Mouse (Mus musculus): ENCODE data around the gene Ttc7b. TPM values are rescaled to one million over a fixed set of nuclear protein-coding genes. Genes with fewer than 3 reads are reported as not detected.
A peak's percentile ranks its signal among the peaks of the same experiment; 100 is the strongest.

The Ttc7b gene
- polyA plus RNA-seq, 1 experiment from 2014 or later, result 8.5 TPM

DNA sequence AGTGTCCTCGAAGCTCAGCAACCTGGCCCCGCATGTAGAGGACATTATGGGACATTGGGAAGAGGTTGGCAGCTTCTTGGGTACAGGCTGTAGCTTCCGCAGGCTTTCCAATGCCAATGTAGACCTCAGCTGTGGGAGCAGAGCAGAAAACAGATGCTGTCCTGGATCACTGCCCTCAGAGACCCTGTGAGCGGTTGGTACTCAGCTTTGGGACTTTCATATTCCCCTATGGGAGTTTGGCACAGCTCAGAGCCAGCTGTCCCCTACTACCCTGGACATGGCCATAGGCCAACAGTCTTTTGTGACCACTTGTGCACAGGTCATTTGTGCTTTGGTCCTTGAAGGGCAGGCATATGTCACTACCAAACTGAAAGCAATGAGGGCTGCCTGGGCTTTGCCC, 195.0 kb downstream of the Ttc7b start:
- no peak overlapping the region for H3K27ac ChIP-seq (replicated peaks; ENCODE audit: low read depth, low read length)
- H3K4me1 ChIP-seq (ENCODE audit: control insufficient read depth, insufficient read depth, low read length), result peaks cover 13% of the 10 kb centered on the region
- H3K4me2 ChIP-seq (ENCODE audit: low read length), result no peak overlapping the region
- peaks cover 21% of the 10 kb centered on the region; the same call in 1 of the 2 replicates for H3K36me3 ChIP-seq (ENCODE audit: control insufficient read depth, insufficient read depth, low read length)
- H3K4me3 ChIP-seq (replicated peaks; ENCODE audit: low read depth, low read length), result no peak overlapping the region
- 93% methylated on average over 4 of the region's 4 CpGs for WGBS
- no peak overlapping the region for H3K9ac ChIP-seq (replicated peaks; ENCODE audit: low read length)
- no peaks in the 10 kb centered on the region for H3K9me3 ChIP-seq (ENCODE audit: control insufficient read depth, low read length)
- no peak for DNase-seq
- ATAC-seq (ENCODE audit: low FRiP score, low TSS enrichment), result no peak
- H3K27me3 ChIP-seq (ENCODE audit: control insufficient read depth, insufficient read depth, low read length), result no peaks in the 10 kb centered on the region

GRCm38 (mm10) chr12:100325212-100325611, 195.4 kb downstream of the Ttc7b start:
- 98% methylated on average over 8 of the region's 8 CpGs for WGBS
- ATAC-seq (ENCODE audit: low FRiP score, low TSS enrichment) (no peak), DNase-seq (no peak)
- Histone ChIP-seq H3K36me3 (ENCODE audit: control insufficient read depth, insufficient read depth, low read length) (peaks cover 18% of the 10 kb centered on the region; the same call in 1 of the 2 replicates), H3K9me3 (ENCODE audit: control insufficient read depth, low read length) (no peaks in the 10 kb centered on the region), H3K4me2 (ENCODE audit: low read length) (no peak overlapping the region), H3K4me1 (ENCODE audit: control insufficient read depth, insufficient read depth, low read length) (peaks cover 13% of the 10 kb centered on the region), H3K4me3 (replicated peaks; ENCODE audit: low read depth, low read length) (no peak overlapping the region), H3K27ac (replicated peaks; ENCODE audit: low read depth, low read length) (no peak overlapping the region), H3K27me3 (ENCODE audit: control insufficient read depth, insufficient read depth, low read length) (no peaks in the 10 kb centered on the region), H3K9ac (replicated peaks; ENCODE audit: low read length) (no peak overlapping the region)

GRCm38 (mm10) chr12:100323641-100324040, 197.0 kb downstream of the Ttc7b start:
- peaks cover 15% of the 10 kb centered on the region; the same call in 1 of the 2 replicates for H3K36me3 ChIP-seq (ENCODE audit: control insufficient read depth, insufficient read depth, low read length)
- no peak overlapping the region for H3K4me2 ChIP-seq (ENCODE audit: low read length)
- H3K9ac ChIP-seq (replicated peaks; ENCODE audit: low read length), result no peak overlapping the region
- H3K27me3 ChIP-seq (ENCODE audit: control insufficient read depth, insufficient read depth, low read length), result no peaks in the 10 kb centered on the region
- H3K9me3 ChIP-seq (ENCODE audit: control insufficient read depth, low read length), result no peaks in the 10 kb centered on the region
- peaks cover 13% of the 10 kb centered on the region for H3K4me1 ChIP-seq (ENCODE audit: control insufficient read depth, insufficient read depth, low read length)
- DNase-seq (no peak), ATAC-seq (ENCODE audit: low FRiP score, low TSS enrichment) (no peak)
- 68% methylated on average over 2 of the region's 2 CpGs for WGBS
- no peak overlapping the region for H3K27ac ChIP-seq (replicated peaks; ENCODE audit: low read depth, low read length)
- no peak overlapping the region for H3K4me3 ChIP-seq (replicated peaks; ENCODE audit: low read depth, low read length)

- peak overlapping the region; percentile 63 for H3K27ac ChIP-seq (replicated peaks; ENCODE audit: low read depth, low read length)
- no peaks in the 10 kb centered on the region for H3K9me3 ChIP-seq (ENCODE audit: control insufficient read depth, low read length)
- H3K36me3 ChIP-seq (ENCODE audit: control insufficient read depth, insufficient read depth, low read length), result peaks cover 15% of the 10 kb centered on the region; the same call in 1 of the 2 replicates
- no peaks in the 10 kb centered on the region for H3K27me3 ChIP-seq (ENCODE audit: control insufficient read depth, insufficient read depth, low read length)
- H3K4me3 ChIP-seq (replicated peaks; ENCODE audit: low read depth, low read length), result no peak overlapping the region
- H3K4me1 ChIP-seq (ENCODE audit: control insufficient read depth, insufficient read depth, low read length), result peaks cover 20% of the 10 kb centered on the region
- ATAC-seq (ENCODE audit: low FRiP score, low TSS enrichment) (no peak), DNase-seq (no peak)
- H3K9ac ChIP-seq (replicated peaks; ENCODE audit: low read length), result 0 out of 2 replicates have a peak overlapping the region, but pooled peaks have one; percentile 20
- WGBS, result 86% methylated on average over 2 of the region's 2 CpGs
- no peak overlapping the region for H3K4me2 ChIP-seq (ENCODE audit: low read length)
These were observed 198.4 kb downstream of the Ttc7b start for GRCm38 (mm10) chr12:100322225-100322624.

GRCm38 (mm10) chr12:100321545-100321944, 199.1 kb downstream of the Ttc7b start:
- DNase-seq (peak; percentile 31), ATAC-seq (ENCODE audit: low FRiP score, low TSS enrichment) (no peak)
- H3K4me1 ChIP-seq (ENCODE audit: control insufficient read depth, insufficient read depth, low read length), result peaks cover 20% of the 10 kb centered on the region
- H3K4me3 ChIP-seq (replicated peaks; ENCODE audit: low read depth, low read length), result no peak overlapping the region
- no peaks in the 10 kb centered on the region for H3K9me3 ChIP-seq (ENCODE audit: control insufficient read depth, low read length)
- peak overlapping the region; percentile 45; the same call in 1 of the 2 replicates for H3K27ac ChIP-seq (replicated peaks; ENCODE audit: low read depth, low read length)
- H3K4me2 ChIP-seq (ENCODE audit: low read length), result no peak overlapping the region
- H3K27me3 ChIP-seq (ENCODE audit: control insufficient read depth, insufficient read depth, low read length), result no peaks in the 10 kb centered on the region
- H3K36me3 ChIP-seq (ENCODE audit: control insufficient read depth, insufficient read depth, low read length), result peaks cover 15% of the 10 kb centered on the region; the same call in 1 of the 2 replicates
- no peak overlapping the region for H3K9ac ChIP-seq (replicated peaks; ENCODE audit: low read length)
- 45% methylated on average over 4 of the region's 4 CpGs for WGBS

- H3K9ac ChIP-seq (replicated peaks; ENCODE audit: low read length), result no peak overlapping the region
- no peak overlapping the region for H3K4me3 ChIP-seq (replicated peaks; ENCODE audit: low read depth, low read length)
- WGBS, result 91% methylated on average over 4 of the region's 4 CpGs
- no peak for ATAC-seq (ENCODE audit: low FRiP score, low TSS enrichment)
- no peaks in the 10 kb centered on the region for H3K9me3 ChIP-seq (ENCODE audit: control insufficient read depth, low read length)
- peaks cover 38% of the 10 kb centered on the region for H3K4me1 ChIP-seq (ENCODE audit: control insufficient read depth, insufficient read depth, low read length)
- no peak for DNase-seq
- H3K27ac ChIP-seq (replicated peaks; ENCODE audit: low read depth, low read length), result no peak overlapping the region
- H3K36me3 ChIP-seq (ENCODE audit: control insufficient read depth, insufficient read depth, low read length), result 0 out of 2 replicates have a peak, but pooled peaks cover 6% of the 10 kb centered on the region
- no peaks in the 10 kb centered on the region for H3K27me3 ChIP-seq (ENCODE audit: control insufficient read depth, insufficient read depth, low read length)
- no peak overlapping the region for H3K4me2 ChIP-seq (ENCODE audit: low read length)
These were observed 200.9 kb downstream of the Ttc7b start for GRCm38 (mm10) chr12:100319746-100320145.

DNA sequence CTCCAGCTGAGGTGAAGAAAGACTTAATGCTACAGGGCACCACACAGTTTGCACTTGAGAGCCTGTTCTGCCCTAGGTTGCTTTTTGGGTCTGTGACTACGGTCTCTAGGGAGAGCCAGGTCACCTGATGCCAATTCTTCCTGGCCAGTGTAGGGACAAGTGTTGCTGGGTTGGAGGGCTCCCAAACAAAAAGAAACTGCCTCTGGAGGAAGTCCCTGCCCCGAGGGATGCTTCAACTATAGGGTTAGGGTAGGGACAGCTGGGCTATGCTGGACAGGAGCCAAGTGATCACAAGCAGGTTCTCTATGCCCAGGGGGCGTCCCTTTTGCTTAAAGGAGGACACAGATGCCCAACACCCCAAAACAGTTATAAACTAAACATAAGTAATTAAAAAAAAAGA, 202.7 kb downstream of the Ttc7b start:
- no peak for DNase-seq
- no peak overlapping the region for H3K4me3 ChIP-seq (replicated peaks; ENCODE audit: low read depth, low read length)
- no peaks in the 10 kb centered on the region for H3K9me3 ChIP-seq (ENCODE audit: control insufficient read depth, low read length)
- H3K36me3 ChIP-seq (ENCODE audit: control insufficient read depth, insufficient read depth, low read length), result 0 out of 2 replicates have a peak, but pooled peaks cover 6% of the 10 kb centered on the region
- peaks cover 56% of the 10 kb centered on the region for H3K4me1 ChIP-seq (ENCODE audit: control insufficient read depth, insufficient read depth, low read length)
- no peak overlapping the region for H3K4me2 ChIP-seq (ENCODE audit: low read length)
- no peaks in the 10 kb centered on the region for H3K27me3 ChIP-seq (ENCODE audit: control insufficient read depth, insufficient read depth, low read length)
- 71% methylated on average over 3 of the region's 3 CpGs for WGBS
- no peak for ATAC-seq (ENCODE audit: low FRiP score, low TSS enrichment)
- no peak overlapping the region for H3K9ac ChIP-seq (replicated peaks; ENCODE audit: low read length)
- no peak overlapping the region for H3K27ac ChIP-seq (replicated peaks; ENCODE audit: low read depth, low read length)

DNA sequence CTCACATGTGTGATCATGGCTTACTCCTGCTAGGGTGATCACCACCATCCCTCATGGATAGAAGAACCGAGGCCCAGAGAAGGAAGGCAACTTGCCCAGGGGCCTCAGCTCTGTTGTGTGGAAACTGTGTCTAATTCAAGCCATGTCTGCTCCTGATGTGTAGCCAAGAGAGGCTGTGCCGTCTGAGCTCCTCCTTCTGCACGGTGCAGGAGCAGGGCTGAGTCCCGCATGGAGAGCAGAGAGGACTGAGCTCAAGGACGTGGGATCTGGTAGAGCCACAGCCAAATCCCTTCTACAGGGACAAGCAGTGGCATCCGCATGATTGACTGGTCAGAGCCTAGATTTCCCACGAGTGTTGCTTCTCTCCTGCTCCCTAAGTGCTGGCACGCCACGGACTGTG, 204.5 kb downstream of the Ttc7b start:
- DNase-seq (peak; percentile 37), ATAC-seq (ENCODE audit: low FRiP score, low TSS enrichment) (no peak)
- no peak overlapping the region for H3K4me3 ChIP-seq (replicated peaks; ENCODE audit: low read depth, low read length)
- H3K36me3 ChIP-seq (ENCODE audit: control insufficient read depth, insufficient read depth, low read length), result 0 out of 2 replicates have a peak, but pooled peaks cover 3% of the 10 kb centered on the region
- no peak overlapping the region for H3K9ac ChIP-seq (replicated peaks; ENCODE audit: low read length)
- H3K4me2 ChIP-seq (ENCODE audit: low read length), result no peak overlapping the region
- H3K27me3 ChIP-seq (ENCODE audit: control insufficient read depth, insufficient read depth, low read length), result no peaks in the 10 kb centered on the region
- H3K4me1 ChIP-seq (ENCODE audit: control insufficient read depth, insufficient read depth, low read length), result peaks cover 51% of the 10 kb centered on the region
- no peaks in the 10 kb centered on the region for H3K9me3 ChIP-seq (ENCODE audit: control insufficient read depth, low read length)
- H3K27ac ChIP-seq (replicated peaks; ENCODE audit: low read depth, low read length), result peak overlapping the region; percentile 86
- 61% methylated on average over 9 of the region's 9 CpGs for WGBS

- Histone ChIP-seq H3K27me3 (ENCODE audit: control insufficient read depth, insufficient read depth, low read length) (no peaks in the 10 kb centered on the region), H3K4me2 (ENCODE audit: low read length) (no peak overlapping the region), H3K36me3 (ENCODE audit: control insufficient read depth, insufficient read depth, low read length) (0 out of 2 replicates have a peak, but pooled peaks cover 3% of the 10 kb centered on the region), H3K9me3 (ENCODE audit: control insufficient read depth, low read length) (no peaks in the 10 kb centered on the region), H3K4me3 (replicated peaks; ENCODE audit: low read depth, low read length) (no peak overlapping the region), H3K27ac (replicated peaks; ENCODE audit: low read depth, low read length) (peak overlapping the region; percentile 86), H3K4me1 (ENCODE audit: control insufficient read depth, insufficient read depth, low read length) (peaks cover 57% of the 10 kb centered on the region), H3K9ac (replicated peaks; ENCODE audit: low read length) (no peak overlapping the region)
- WGBS, result 59% methylated on average over 8 of the region's 8 CpGs
- DNase-seq (peak; percentile 50), ATAC-seq (ENCODE audit: low FRiP score, low TSS enrichment) (no peak)
These were observed 205.3 kb downstream of the Ttc7b start for GRCm38 (mm10) chr12:100315119-100315885.

Data from midbrain, embryonic 14.5 days (tissue).